Mouse (Mus musculus) E14TG2a.4 (cell line): Measurements from ENCODE around the gene Gm20517.
A peak's percentile ranks its signal among the peaks of the same experiment; 100 is the strongest.

Experiments used
- H3K27me3 ChIP-seq: 2 replicates; pipeline ENCODE4 v1.6.1; 2014; ENCODE audit warnings: low read length, control low read depth; ENCODE audit not compliant: insufficient read depth
- H3K36me3 ChIP-seq: 2 replicates; pipeline ENCODE4 v1.6.1; 2014; ENCODE audit warnings: low read length, control low read depth; ENCODE audit not compliant: insufficient read depth
- H3K4me1 ChIP-seq: replicated peaks from 2 replicates; pipeline ENCODE4 v1.6.1; 2014; ENCODE audit warnings: low read depth, low read length, control low read depth
- H3K4me3 ChIP-seq: replicated peaks from 2 replicates; pipeline ENCODE4 v1.5.1; 2014; ENCODE audit warnings: mild to moderate bottlenecking, low read length
- H3K9me3 ChIP-seq: 2 replicates; pipeline ENCODE4 v1.6.1; 2014; ENCODE audit warnings: low read length, control low read depth
- CTCF ChIP-seq: conservative IDR thresholded peaks from 2 replicates; pipeline ENCODE4 v1.5.1; 2014; ENCODE audit warnings: low read length
- NANOG ChIP-seq: IDR thresholded peaks from 2 replicates; pipeline ENCODE4 v1.6.1; 2014; ENCODE audit warnings: borderline replicate concordance, low read length, mixed read lengths
- POU5F1 ChIP-seq: IDR thresholded peaks from 2 replicates; pipeline ENCODE4 v1.6.1; 2014; ENCODE audit warnings: low read length, borderline replicate concordance

Gene Gm20517

DNA sequence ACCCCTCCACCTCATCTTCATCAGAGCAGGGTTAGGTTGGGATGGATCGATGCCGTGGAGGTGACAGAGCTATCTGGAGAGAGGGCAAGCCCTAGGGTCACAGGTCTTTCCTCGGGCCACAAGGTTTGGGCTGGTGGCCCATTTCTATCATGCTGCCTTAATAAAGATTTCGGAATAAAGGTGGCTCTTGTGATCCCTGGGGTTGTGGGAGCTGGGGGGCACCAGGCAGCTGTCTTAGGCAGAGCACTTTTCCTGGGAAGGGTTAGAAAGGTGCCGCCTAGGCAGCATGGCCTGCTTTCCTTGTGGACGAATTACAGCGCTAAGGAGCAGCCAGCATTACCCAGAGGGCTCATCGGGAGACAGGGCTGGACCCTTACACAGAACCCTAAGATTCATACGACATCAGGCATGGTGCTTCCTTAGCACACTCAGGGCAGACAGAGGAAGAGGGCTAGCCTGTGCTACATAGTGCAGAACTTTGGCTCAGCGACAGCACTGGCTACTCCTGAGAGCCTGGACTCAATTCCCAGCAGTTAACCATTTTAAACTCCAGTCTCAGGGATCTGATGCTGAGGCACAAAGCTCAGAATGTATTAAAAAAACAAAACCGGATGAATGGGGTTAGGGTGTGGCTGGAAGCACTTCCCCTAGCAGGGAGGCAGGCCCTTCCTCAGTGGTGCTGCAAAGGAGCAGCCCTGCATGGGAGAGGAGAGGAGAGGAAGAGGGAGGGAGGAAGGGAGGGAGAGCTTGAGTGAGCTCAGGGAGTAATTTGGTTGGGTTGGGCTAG is 11.7 kb upstream of the Gm20517 start:
- Histone ChIP-seq H3K27me3 (no peaks in the 10 kb centered on the region), H3K9me3 (no peaks in the 10 kb centered on the region), H3K4me3 (no peak overlapping the region; the same call in 1 of the 2 replicates)

DNA sequence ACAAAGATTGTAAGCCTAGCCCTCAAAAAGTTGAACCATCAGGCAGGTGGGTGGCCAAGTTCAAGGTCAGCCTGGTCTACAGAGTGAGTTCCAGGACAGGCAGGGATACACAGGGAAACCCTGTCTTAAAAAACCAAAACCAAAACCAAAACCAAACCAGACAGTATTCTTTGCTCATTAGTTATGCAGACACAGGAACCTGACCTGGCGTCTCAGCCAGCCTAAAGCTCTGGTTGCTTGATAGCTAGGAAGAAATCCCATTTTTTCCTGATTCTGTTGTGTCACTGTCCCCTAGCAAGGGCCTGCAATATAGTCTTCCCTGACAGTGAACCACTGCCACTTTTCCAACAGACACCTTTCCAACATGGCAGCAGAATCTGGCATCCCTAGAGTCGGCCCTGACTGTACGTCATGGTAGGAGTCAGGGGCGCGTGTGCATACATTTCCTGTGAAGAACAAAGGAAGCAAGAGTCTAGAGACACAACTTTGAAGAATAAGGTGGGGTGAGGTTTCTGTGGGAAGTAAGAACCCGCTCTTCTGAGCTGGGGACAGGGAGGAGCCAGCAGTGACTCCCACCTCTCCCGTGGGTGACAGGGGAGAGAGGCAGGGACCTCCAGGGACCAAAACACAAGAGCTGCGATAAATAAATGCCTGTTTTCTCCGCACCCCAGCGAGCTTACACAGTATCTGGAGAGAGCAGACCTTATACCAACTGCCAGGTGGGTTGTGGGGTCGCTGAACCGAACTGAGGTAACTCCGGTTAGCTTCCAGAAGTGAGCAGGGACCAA is 10.6 kb upstream of the Gm20517 start:
- H3K36me3 ChIP-seq: peaks cover 97% of the 10 kb centered on the region
- peak overlapping the region; percentile 46 for H3K4me3 ChIP-seq
- no peaks in the 10 kb centered on the region for H3K9me3 ChIP-seq
- TF ChIP-seq POU5F1 (no peak), NANOG (no peak)
- peaks cover 92% of the 10 kb centered on the region for H3K4me1 ChIP-seq
- no peaks in the 10 kb centered on the region for H3K27me3 ChIP-seq

More for the DNA sequence above, 11.7 kb upstream of the Gm20517 start:
- no peak for TF ChIP-seq CTCF
- TF ChIP-seq POU5F1: no peak
- TF ChIP-seq NANOG: no peak
- H3K4me1 ChIP-seq: peaks cover 90% of the 10 kb centered on the region
- H3K36me3 ChIP-seq: peaks cover 86% of the 10 kb centered on the region

DNA sequence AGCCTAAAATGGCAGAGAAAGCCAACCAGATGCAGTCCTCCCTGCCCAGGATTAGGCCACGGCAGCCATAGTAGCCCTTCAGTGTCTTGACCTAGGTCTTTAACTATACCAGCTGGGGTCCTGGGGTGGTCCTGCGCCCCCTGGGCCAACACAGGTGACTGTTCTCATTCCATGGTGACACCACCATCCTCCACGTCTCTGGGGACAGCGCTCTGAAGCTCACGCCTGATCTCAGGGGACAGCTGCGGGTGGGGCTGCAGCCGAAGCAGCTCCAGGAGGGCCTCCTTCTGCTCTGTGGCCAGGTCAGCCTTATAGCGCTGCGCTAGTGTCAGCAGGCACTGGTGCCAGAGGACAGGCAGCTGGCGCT is 10.0 kb upstream of the Gm20517 start:
- H3K9me3 ChIP-seq: no peaks in the 10 kb centered on the region
- no peaks in the 10 kb centered on the region for H3K27me3 ChIP-seq
- no peak for TF ChIP-seq NANOG
- no peak for TF ChIP-seq POU5F1
- no peak for TF ChIP-seq CTCF

DNA sequence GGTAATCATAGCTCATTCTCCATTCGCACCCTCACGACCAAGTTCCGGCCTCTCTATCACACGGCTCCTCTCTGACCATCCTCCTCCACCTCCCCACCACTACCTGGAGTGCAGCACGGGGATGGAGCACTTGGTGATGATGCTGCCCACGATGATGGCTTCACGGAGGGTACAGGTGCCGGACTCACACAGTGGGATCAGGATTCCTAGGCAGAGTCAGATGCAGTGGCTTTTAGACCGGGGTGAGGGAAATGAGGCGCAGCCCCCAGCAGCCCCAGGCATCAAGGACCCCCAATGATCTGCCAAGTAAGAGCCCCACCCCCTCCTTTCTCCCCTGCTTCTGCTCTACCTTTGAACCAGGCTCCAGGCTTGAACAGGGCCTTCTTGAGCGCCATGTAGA is 9.1 kb upstream of the Gm20517 start:
- Histone ChIP-seq H3K36me3 (peaks cover 97% of the 10 kb centered on the region), H3K9me3 (no peaks in the 10 kb centered on the region), H3K4me1 (peaks cover 91% of the 10 kb centered on the region), H3K4me3 (peak overlapping the region; percentile 46), H3K27me3 (no peaks in the 10 kb centered on the region)
- TF ChIP-seq CTCF: no peak
- no peak for TF ChIP-seq NANOG
- TF ChIP-seq POU5F1: no peak

More for the DNA sequence above, 10.0 kb upstream of the Gm20517 start:
- Histone ChIP-seq H3K4me3 (peak overlapping the region; percentile 46), H3K36me3 (peaks cover 97% of the 10 kb centered on the region), H3K4me1 (peaks cover 91% of the 10 kb centered on the region)

DNA sequence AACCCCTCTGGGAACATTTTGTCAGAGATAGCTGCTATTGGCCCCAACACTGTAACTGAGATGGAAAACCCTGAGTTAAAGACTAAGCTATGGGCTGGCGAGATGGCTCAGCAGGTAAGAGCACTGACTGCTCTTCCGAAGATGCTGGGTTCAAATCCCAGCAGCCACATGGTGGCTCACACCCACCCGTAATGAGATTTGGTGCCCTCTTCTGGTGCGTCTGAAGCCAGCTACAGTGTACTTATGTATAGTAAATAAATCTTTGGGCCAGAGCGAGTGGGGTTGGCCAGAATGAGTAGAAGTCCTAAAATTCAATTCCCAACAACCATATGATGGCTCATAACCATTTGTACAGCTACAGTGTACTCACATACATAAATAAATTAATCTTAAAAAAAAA is 5.2 kb upstream of the Gm20517 start:
- peaks cover 84% of the 10 kb centered on the region for H3K4me1 ChIP-seq
- no peaks in the 10 kb centered on the region for H3K9me3 ChIP-seq
- no peaks in the 10 kb centered on the region for H3K27me3 ChIP-seq
- TF ChIP-seq CTCF (peak; percentile 15), NANOG (no peak)
- peaks cover 87% of the 10 kb centered on the region for H3K36me3 ChIP-seq
- no peak overlapping the region for H3K4me3 ChIP-seq

DNA sequence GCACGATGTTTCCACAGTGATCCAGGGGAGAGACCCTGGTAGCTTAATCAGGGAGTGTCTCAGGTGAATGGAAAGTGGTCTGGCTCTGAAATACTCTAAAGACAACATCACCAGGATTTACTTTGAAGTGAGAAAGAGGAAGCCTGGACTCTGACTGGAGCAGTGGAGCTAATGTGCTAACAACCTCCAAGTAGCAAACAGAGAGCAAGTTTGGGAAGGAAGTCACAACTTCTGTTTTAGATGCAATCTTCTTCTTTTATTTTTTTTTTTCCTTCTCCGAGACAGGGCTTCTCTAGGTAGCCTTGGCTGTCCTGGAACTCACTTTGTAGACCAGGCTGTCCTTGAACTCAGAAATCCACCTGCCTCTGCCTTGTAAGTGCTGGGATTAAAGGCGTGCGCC is 2.2 kb upstream of the Gm20517 start:
- H3K4me1 ChIP-seq: peaks cover 77% of the 10 kb centered on the region
- peaks cover 77% of the 10 kb centered on the region for H3K36me3 ChIP-seq
- no peak for TF ChIP-seq NANOG
- TF ChIP-seq CTCF: no peak
- no peak for TF ChIP-seq POU5F1
- H3K9me3 ChIP-seq: no peaks in the 10 kb centered on the region
- no peaks in the 10 kb centered on the region for H3K27me3 ChIP-seq
- H3K4me3 ChIP-seq: 0 out of 2 replicates have a peak overlapping the region, but pooled peaks have one; percentile 98

DNA sequence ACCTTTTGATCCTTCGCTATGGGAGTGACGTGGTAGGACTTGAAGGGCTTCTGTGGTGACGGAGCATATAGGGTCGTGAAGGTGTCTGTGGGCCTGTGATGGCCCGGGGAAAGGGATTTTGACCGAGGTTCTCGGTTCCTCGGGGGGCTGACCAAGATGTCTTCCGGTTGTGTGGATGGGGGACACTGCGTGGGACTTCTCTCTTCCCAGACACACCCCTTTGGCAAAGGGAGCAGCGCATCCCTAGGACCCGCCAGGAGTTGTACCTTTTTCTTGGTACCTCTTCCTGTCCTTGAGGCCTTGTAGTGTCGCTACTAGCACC is 233 bp downstream of the Gm20517 start:
- TF ChIP-seq POU5F1 (no peak), NANOG (no peak), CTCF (no peak)
- H3K9me3 ChIP-seq: no peaks in the 10 kb centered on the region
- peak overlapping the region; percentile 98 for H3K4me3 ChIP-seq
- peaks cover 77% of the 10 kb centered on the region for H3K36me3 ChIP-seq
- H3K27me3 ChIP-seq: no peaks in the 10 kb centered on the region
- H3K4me1 ChIP-seq: peaks cover 67% of the 10 kb centered on the region

DNA sequence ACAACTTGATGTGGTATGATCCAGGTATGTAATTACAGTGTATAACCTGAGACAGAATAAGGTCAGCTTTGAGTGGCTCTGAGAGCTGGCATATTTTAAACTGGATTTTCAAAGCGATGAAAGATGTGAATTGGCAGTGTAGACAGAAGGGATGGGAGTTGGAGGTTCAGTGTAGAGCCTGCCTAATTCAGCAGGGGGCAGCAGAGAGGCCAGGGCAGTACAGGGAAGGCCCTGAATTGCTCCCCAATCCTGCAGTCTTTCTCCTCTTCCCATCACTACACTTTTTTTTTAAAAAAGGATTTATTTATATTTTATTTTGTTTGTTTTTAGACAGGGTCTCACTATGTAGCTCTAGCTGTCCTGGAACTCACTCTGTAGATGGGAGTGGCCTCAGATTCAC is 2.6 kb downstream of the Gm20517 start:
- no peaks in the 10 kb centered on the region for H3K9me3 ChIP-seq
- peaks cover 55% of the 10 kb centered on the region for H3K4me1 ChIP-seq
- H3K4me3 ChIP-seq: no peak overlapping the region
- peaks cover 76% of the 10 kb centered on the region for H3K36me3 ChIP-seq
- no peaks in the 10 kb centered on the region for H3K27me3 ChIP-seq
- TF ChIP-seq POU5F1: no peak
- TF ChIP-seq NANOG: no peak
- peak; percentile 84 for TF ChIP-seq CTCF
